Mouse (Mus musculus) megakaryocyte, embryonic 14.5 days (primary cell): Measurements from ENCODE around the gene Vgf.

Source experiments
- FLI1 ChIP-seq: IDR thresholded peaks from 2 replicates; pipeline ENCODE4 v1.6.1; 2012; ENCODE audit warnings: low read length, inconsistent platforms, mixed read lengths
- GATA1 ChIP-seq: IDR thresholded peaks from 3 replicates; pipeline ENCODE4 v1.6.1; 2012; ENCODE audit warnings: mixed read lengths, low read length, inconsistent platforms, borderline replicate concordance

DNA sequence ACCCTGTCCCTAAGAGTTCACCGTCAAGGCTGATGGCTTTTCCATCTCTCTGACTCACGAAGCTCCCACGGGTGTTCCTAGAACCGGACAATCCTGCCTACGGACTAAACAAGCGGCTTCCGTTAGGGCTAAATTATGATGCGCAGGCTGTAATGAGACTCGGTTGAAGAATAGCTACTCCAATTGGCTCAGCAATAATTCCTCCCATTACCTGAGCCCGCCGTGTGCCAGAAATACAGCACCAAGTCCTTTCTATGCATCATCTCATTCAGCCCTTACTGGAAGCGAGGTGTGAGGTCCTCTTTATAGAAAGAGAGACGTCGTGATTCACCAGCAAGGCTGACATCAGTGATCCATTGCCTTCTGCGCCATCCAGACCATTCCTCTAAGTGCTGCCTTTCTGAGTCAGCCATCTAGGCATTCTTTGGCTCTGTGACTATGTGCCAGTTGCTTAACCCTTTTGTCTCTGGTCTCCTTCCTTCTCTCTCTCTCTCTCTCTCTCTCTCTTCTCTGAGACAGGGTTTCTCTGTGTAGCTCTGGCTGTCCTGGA, 13.7 kb upstream of the Vgf start:
- TF ChIP-seq GATA1 (no peak), FLI1 (no peak)
